Mouse (Mus musculus): ENCODE data around the gene Dtx3l.
"Not testable (repeated sequence)": the region's sequence is repeated elsewhere in the genome, so short reads cannot be mapped to it uniquely, and the experiment has no call there.

Gene Dtx3l

GRCm38 (mm10) chr16:35924341-35924740 lies 14.6 kb downstream of the Dtx3l start:
- no peak for DNase-seq

GRCm38 (mm10) chr16:35923546-35924198 lies 15.3 kb downstream of the Dtx3l start:
- DNase-seq, result no peak

GRCm38 (mm10) chr16:35922301-35922895 lies 16.6 kb downstream of the Dtx3l start:
- DNase-seq, result no peak

GRCm38 (mm10) chr16:35921676-35922235 lies 17.2 kb downstream of the Dtx3l start:
- DNase-seq, result no peak

GRCm38 (mm10) chr16:35918721-35919543 lies 20.0 kb downstream of the Dtx3l start:
- DNase-seq, result no peak

- no peak for DNase-seq
Measured at GRCm38 (mm10) chr16:35914301-35914700, 24.6 kb downstream of the Dtx3l start.

GRCm38 (mm10) chr16:35913526-35913925 lies 25.4 kb downstream of the Dtx3l start:
- DNase-seq, result peak in 1 of 2 experiments; percentile 4

- DNase-seq, result no peak
Measured at GRCm38 (mm10) chr16:35911449-35911848, 27.5 kb downstream of the Dtx3l start.

- peak in 1 of 2 experiments; percentile 6 for DNase-seq
Measured at GRCm38 (mm10) chr16:35907432-35908201, 31.3 kb downstream of the Dtx3l start.

- DNase-seq, result no peak
Measured at GRCm38 (mm10) chr16:35906887-35907286, 32.1 kb downstream of the Dtx3l start.

GRCm38 (mm10) chr16:35905819-35906485 lies 33.0 kb downstream of the Dtx3l start:
- no peak for DNase-seq

- no peak for DNase-seq
Measured at GRCm38 (mm10) chr16:35905355-35905754, 33.6 kb downstream of the Dtx3l start.

GRCm38 (mm10) chr16:35904121-35904736 lies 34.7 kb downstream of the Dtx3l start:
- DNase-seq, result no peak

- DNase-seq, result no peak
Measured at GRCm38 (mm10) chr16:35903014-35903640, 35.8 kb downstream of the Dtx3l start.

- no peak for DNase-seq
Measured at GRCm38 (mm10) chr16:35900541-35900940, 38.4 kb downstream of the Dtx3l start.

GRCm38 (mm10) chr16:35894997-35895396 lies 44.0 kb downstream of the Dtx3l start:
- DNase-seq, result no peak

GRCm38 (mm10) chr16:35891603-35892002 lies 47.3 kb downstream of the Dtx3l start:
- not testable (repeated sequence) for DNase-seq

- DNase-seq, result no peak
Measured at GRCm38 (mm10) chr16:35890645-35891044, 48.3 kb downstream of the Dtx3l start.

- DNase-seq, result no peak
Measured at GRCm38 (mm10) chr16:35888910-35889309, 50.0 kb downstream of the Dtx3l start.

GRCm38 (mm10) chr16:35888174-35888573 lies 50.8 kb downstream of the Dtx3l start:
- no peak for DNase-seq
